ENCODE assay signal across 8 mouse cellular contexts in genomic region chr3:57847760-57848185, GRCm38 (mm10). TPM values are rescaled to one million over a fixed set of nuclear protein-coding genes. Genes with fewer than 3 reads are reported as not detected.
DNase-seq lines count a peak whose midpoint lies in the region; ATAC-seq lines count a peak whose summit lies in the region.

Gene Pfn2, minus strand, starts transcription at chr3:57848079.

- H3K36me3 ChIP-seq in forebrain, embryonic 12.5 days (replicated peaks): peaks cover 10% of the 10 kb centered on the region
- peaks cover 6% of the 10 kb centered on the region for H3K36me3 ChIP-seq in heart, embryonic 15.5 days
- no peaks in the 10 kb centered on the region for H3K36me3 ChIP-seq in liver, embryonic 15.5 days (replicated peaks)
- H3K36me3 ChIP-seq in neural tube, embryonic 14.5 days (ENCODE audit: control insufficient read depth, insufficient read depth, low read length): peaks cover 8% of the 10 kb centered on the region

- H3K4me2 ChIP-seq in forebrain, embryonic 12.5 days: peak within 1 kb of the TSS; percentile 65
- H3K4me2 ChIP-seq in heart, embryonic 15.5 days: peak within 1 kb of the TSS; percentile 80
- peak within 1 kb of the TSS; percentile 83 for H3K4me2 ChIP-seq in liver, embryonic 15.5 days
- H3K4me2 ChIP-seq in neural tube, embryonic 14.5 days (ENCODE audit: low read depth, low read length): peak within 1 kb of the TSS; percentile 84

- peak within 1 kb of the TSS; percentile 94 for H3K4me3 ChIP-seq in forebrain, embryonic 12.5 days (replicated peaks)
- H3K4me3 ChIP-seq in heart, embryonic 15.5 days: peak within 1 kb of the TSS; percentile 100
- H3K4me3 ChIP-seq in liver, embryonic 15.5 days (replicated peaks): peak within 1 kb of the TSS; percentile 63
- H3K4me3 ChIP-seq in neural tube, embryonic 14.5 days (ENCODE audit: low read depth, low read length): peak within 1 kb of the TSS; percentile 99

- H3K27ac ChIP-seq in forebrain, embryonic 12.5 days: peak within 1 kb of the TSS; percentile 100
- peak within 1 kb of the TSS; percentile 90 for H3K27ac ChIP-seq in heart, embryonic 15.5 days
- H3K27ac ChIP-seq in liver, embryonic 15.5 days (replicated peaks): no peak within 1 kb of the TSS
- H3K27ac ChIP-seq in neural tube, embryonic 14.5 days (ENCODE audit: low read depth, low read length): peak within 1 kb of the TSS; percentile 99

- DNase-seq in CD4-positive, CD25-positive, alpha-beta regulatory T cell, adult 2 months (ENCODE audit: low read depth, low spot score): peak; percentile 74
- peak; percentile 92 for DNase-seq in brain, adult 2 months (ENCODE audit: low read depth, low spot score)
- DNase-seq in kidney, postnatal 14 days: peak; percentile 85
- DNase-seq in testis, postnatal 14 days (ENCODE audit: low spot score): peak; percentile 90

- H3K27me3 ChIP-seq in forebrain, embryonic 12.5 days: no peaks in the 10 kb centered on the region
- H3K27me3 ChIP-seq in heart, embryonic 15.5 days: no peaks in the 10 kb centered on the region
- H3K27me3 ChIP-seq in liver, embryonic 15.5 days: peaks cover 37% of the 10 kb centered on the region
- H3K27me3 ChIP-seq in neural tube, embryonic 14.5 days (ENCODE audit: control insufficient read depth, insufficient read depth, low read length): peaks cover 2% of the 10 kb centered on the region; the same call in 1 of the 2 replicates

- H3K9me3 ChIP-seq in forebrain, embryonic 12.5 days: no peaks in the 10 kb centered on the region
- H3K9me3 ChIP-seq in heart, embryonic 15.5 days (replicated peaks): no peaks in the 10 kb centered on the region
- no peaks in the 10 kb centered on the region for H3K9me3 ChIP-seq in liver, embryonic 15.5 days (replicated peaks)
- H3K9me3 ChIP-seq in neural tube, embryonic 14.5 days (ENCODE audit: control insufficient read depth, low read length): no peaks in the 10 kb centered on the region

- peaks cover 16% of the 10 kb centered on the region for H3K4me1 ChIP-seq in forebrain, embryonic 12.5 days
- peaks cover 12% of the 10 kb centered on the region for H3K4me1 ChIP-seq in heart, embryonic 15.5 days (replicated peaks)
- H3K4me1 ChIP-seq in liver, embryonic 15.5 days (replicated peaks): peaks cover 7% of the 10 kb centered on the region; the same call in 1 of the 2 replicates
- peaks cover 10% of the 10 kb centered on the region; the same call in 1 of the 2 replicates for H3K4me1 ChIP-seq in neural tube, embryonic 14.5 days (ENCODE audit: control insufficient read depth, insufficient read depth, low read length)

- under 1% methylated on average over 49 of the region's 52 CpGs for WGBS in forebrain, embryonic 12.5 days
- WGBS in heart, embryonic 15.5 days: under 1% methylated on average over 39 of the region's 52 CpGs
- under 1% methylated on average over 49 of the region's 52 CpGs for WGBS in liver, embryonic 15.5 days (ENCODE audit: insufficient replicate concordance)
- WGBS in neural tube, embryonic 14.5 days: 0% methylated on average over 34 of the region's 52 CpGs

- ATAC-seq in forebrain, embryonic 12.5 days (ENCODE audit: low FRiP score): peak; percentile 90
- peak; percentile 75 for ATAC-seq in heart, embryonic 15.5 days (replicated peaks; ENCODE audit: insufficient number of reproducible peaks, insufficient read depth, low FRiP score, low read depth)
- ATAC-seq in liver, embryonic 15.5 days (ENCODE audit: insufficient read depth): peak; percentile 52
- peak; percentile 90 for ATAC-seq in neural tube, embryonic 14.5 days (ENCODE audit: low read depth)

- peak within 1 kb of the TSS; percentile 98 for H3K9ac ChIP-seq in forebrain, embryonic 12.5 days
- peak within 1 kb of the TSS; percentile 89 for H3K9ac ChIP-seq in heart, embryonic 15.5 days
- peak within 1 kb of the TSS; percentile 46; the same call in 1 of the 2 replicates for H3K9ac ChIP-seq in liver, embryonic 15.5 days
- H3K9ac ChIP-seq in neural tube, embryonic 14.5 days (replicated peaks; ENCODE audit: low read depth, low read length): peak within 1 kb of the TSS; percentile 98

RNA-seq across cellular contexts. Expression of gene Pfn2, which starts in this region (rescaled TPM):
- 354 and 379 TPM in 2 replicates for polyA plus RNA-seq in forebrain, embryonic 12.5 days (2016; fragmentation: Nextera tagmentation; extraction: Ambion mirVana)
- 42.1 and 53.0 TPM in 2 replicates for polyA plus RNA-seq in heart, embryonic 15.5 days (2015; fragmentation: Nextera tagmentation; extraction: Ambion mirVana)
- polyA plus RNA-seq in liver, embryonic 15.5 days (2015; fragmentation: Nextera tagmentation; extraction: Ambion mirVana): 3.9 and 4.9 TPM in 2 replicates
- 717 and 747 TPM in 2 replicates for polyA plus RNA-seq in neural tube, embryonic 14.5 days (2014; fragmentation: Nextera tagmentation; extraction: Ambion mirVana)

Comparison
In these comparisons a context has a peak if more than half of its experiments do, and no peak if none do; other contexts are left out.
1. H3K9ac ChIP-seq: peak in every context shown above with its lines; median percentile 98 in forebrain, embryonic 12.5 days; 98 in neural tube, embryonic 14.5 days; 89 in heart, embryonic 15.5 days; 46 in liver, embryonic 15.5 days.